Mouse (Mus musculus): ENCODE data around the gene Rnf182. TPM values are rescaled to one million over a fixed set of nuclear protein-coding genes. Genes with fewer than 3 reads are reported as not detected.

The Rnf182 gene
- polyA plus RNA-seq, 1 experiment: 1.6 TPM

GRCm38 (mm10) chr13:43704533-43705116 is 89.1 kb downstream of the Rnf182 start:
- no peak overlapping the region for H3K4me3 ChIP-seq (ENCODE audit: low read depth, low read length)
- no peaks in the 10 kb centered on the region for H3K36me3 ChIP-seq (ENCODE audit: control insufficient read depth, insufficient read depth, low read length, poor library complexity, severe bottlenecking)
- no peaks in the 10 kb centered on the region for H3K4me1 ChIP-seq (ENCODE audit: control insufficient read depth, insufficient read depth, low read length)
- H3K27ac ChIP-seq (ENCODE audit: insufficient read depth, low read length): no peak overlapping the region
- H3K9me3 ChIP-seq (replicated peaks; ENCODE audit: control insufficient read depth, insufficient read depth, low read length, poor library complexity, severe bottlenecking): no peaks in the 10 kb centered on the region
- no peaks in the 10 kb centered on the region; the same call in 1 of the 2 replicates for H3K27me3 ChIP-seq (ENCODE audit: control insufficient read depth, insufficient read depth, low read length, poor library complexity, severe bottlenecking)
- H3K9ac ChIP-seq (ENCODE audit: low read depth, poor library complexity, severe bottlenecking): no peak overlapping the region
- no peak for TF ChIP-seq EP300 (IDR thresholded peaks at IDR 0.05; ENCODE audit: insufficient read depth, low read depth, low read length)
- no peak for TF ChIP-seq POLR2A (IDR thresholded peaks at IDR 0.05; ENCODE audit: insufficient read depth, low read length)

GRCm38 (mm10) chr13:43706387-43706786 is 90.9 kb downstream of the Rnf182 start:
- TF ChIP-seq POLR2A (IDR thresholded peaks at IDR 0.05; ENCODE audit: insufficient read depth, low read length) (no peak), EP300 (IDR thresholded peaks at IDR 0.05; ENCODE audit: insufficient read depth, low read depth, low read length) (no peak), CTCF (IDR thresholded peaks at IDR 0.05; ENCODE audit: low read depth, low read length) (no peak)
- H3K27ac ChIP-seq (ENCODE audit: insufficient read depth, low read length): no peak overlapping the region
- H3K27me3 ChIP-seq (ENCODE audit: control insufficient read depth, insufficient read depth, low read length, poor library complexity, severe bottlenecking): no peaks in the 10 kb centered on the region
- no peaks in the 10 kb centered on the region for H3K4me1 ChIP-seq (ENCODE audit: control insufficient read depth, insufficient read depth, low read length)
- H3K9me3 ChIP-seq (replicated peaks; ENCODE audit: control insufficient read depth, insufficient read depth, low read length, poor library complexity, severe bottlenecking): no peaks in the 10 kb centered on the region
- H3K4me3 ChIP-seq (ENCODE audit: low read depth, low read length): no peak overlapping the region
- no peaks in the 10 kb centered on the region for H3K36me3 ChIP-seq (ENCODE audit: control insufficient read depth, insufficient read depth, low read length, poor library complexity, severe bottlenecking)
- no peak overlapping the region for H3K9ac ChIP-seq (ENCODE audit: low read depth, poor library complexity, severe bottlenecking)

- TF ChIP-seq CTCF (IDR thresholded peaks at IDR 0.05; ENCODE audit: low read depth, low read length) (no peak), POLR2A (IDR thresholded peaks at IDR 0.05; ENCODE audit: insufficient read depth, low read length) (no peak), EP300 (IDR thresholded peaks at IDR 0.05; ENCODE audit: insufficient read depth, low read depth, low read length) (no peak)
- no peak overlapping the region for H3K27ac ChIP-seq (ENCODE audit: insufficient read depth, low read length)
- no peaks in the 10 kb centered on the region for H3K9me3 ChIP-seq (replicated peaks; ENCODE audit: control insufficient read depth, insufficient read depth, low read length, poor library complexity, severe bottlenecking)
- no peak overlapping the region for H3K9ac ChIP-seq (ENCODE audit: low read depth, poor library complexity, severe bottlenecking)
- no peaks in the 10 kb centered on the region for H3K36me3 ChIP-seq (ENCODE audit: control insufficient read depth, insufficient read depth, low read length, poor library complexity, severe bottlenecking)
- no peak overlapping the region for H3K4me3 ChIP-seq (ENCODE audit: low read depth, low read length)
- H3K4me1 ChIP-seq (ENCODE audit: control insufficient read depth, insufficient read depth, low read length): no peaks in the 10 kb centered on the region
- no peaks in the 10 kb centered on the region for H3K27me3 ChIP-seq (ENCODE audit: control insufficient read depth, insufficient read depth, low read length, poor library complexity, severe bottlenecking)
Measured at GRCm38 (mm10) chr13:43709529-43709928, 94.0 kb downstream of the Rnf182 start.

- H3K36me3 ChIP-seq (ENCODE audit: control insufficient read depth, insufficient read depth, low read length, poor library complexity, severe bottlenecking): no peaks in the 10 kb centered on the region
- TF ChIP-seq POLR2A (IDR thresholded peaks at IDR 0.05; ENCODE audit: insufficient read depth, low read length): no peak
- TF ChIP-seq CTCF (IDR thresholded peaks at IDR 0.05; ENCODE audit: low read depth, low read length): no peak
- no peak for TF ChIP-seq EP300 (IDR thresholded peaks at IDR 0.05; ENCODE audit: insufficient read depth, low read depth, low read length)
Measured at GRCm38 (mm10) chr13:43711708-43712314, 96.3 kb downstream of the Rnf182 start.

GRCm38 (mm10) chr13:43714741-43715140 is 99.2 kb downstream of the Rnf182 start:
- TF ChIP-seq CTCF (IDR thresholded peaks at IDR 0.05; ENCODE audit: low read depth, low read length): no peak
- no peak for TF ChIP-seq EP300 (IDR thresholded peaks at IDR 0.05; ENCODE audit: insufficient read depth, low read depth, low read length)
- no peak for TF ChIP-seq POLR2A (IDR thresholded peaks at IDR 0.05; ENCODE audit: insufficient read depth, low read length)
- Histone ChIP-seq H3K27ac (ENCODE audit: insufficient read depth, low read length) (no peak overlapping the region), H3K27me3 (ENCODE audit: control insufficient read depth, insufficient read depth, low read length, poor library complexity, severe bottlenecking) (no peaks in the 10 kb centered on the region), H3K4me3 (ENCODE audit: low read depth, low read length) (no peak overlapping the region), H3K9me3 (replicated peaks; ENCODE audit: control insufficient read depth, insufficient read depth, low read length, poor library complexity, severe bottlenecking) (no peaks in the 10 kb centered on the region), H3K9ac (ENCODE audit: low read depth, poor library complexity, severe bottlenecking) (no peak overlapping the region), H3K4me1 (ENCODE audit: control insufficient read depth, insufficient read depth, low read length) (no peaks in the 10 kb centered on the region), H3K36me3 (ENCODE audit: control insufficient read depth, insufficient read depth, low read length, poor library complexity, severe bottlenecking) (no peaks in the 10 kb centered on the region)

More at GRCm38 (mm10) chr13:43711708-43712314, 96.3 kb downstream of the Rnf182 start:
- H3K4me1 ChIP-seq (ENCODE audit: control insufficient read depth, insufficient read depth, low read length): no peaks in the 10 kb centered on the region
- H3K9ac ChIP-seq (ENCODE audit: low read depth, poor library complexity, severe bottlenecking): no peak overlapping the region
- H3K4me3 ChIP-seq (ENCODE audit: low read depth, low read length): no peak overlapping the region
- no peaks in the 10 kb centered on the region for H3K27me3 ChIP-seq (ENCODE audit: control insufficient read depth, insufficient read depth, low read length, poor library complexity, severe bottlenecking)
- no peaks in the 10 kb centered on the region for H3K9me3 ChIP-seq (replicated peaks; ENCODE audit: control insufficient read depth, insufficient read depth, low read length, poor library complexity, severe bottlenecking)
- no peak overlapping the region for H3K27ac ChIP-seq (ENCODE audit: insufficient read depth, low read length)

GRCm38 (mm10) chr13:43715466-43715865 is 100.0 kb downstream of the Rnf182 start:
- no peaks in the 10 kb centered on the region for H3K4me1 ChIP-seq (ENCODE audit: control insufficient read depth, insufficient read depth, low read length)
- no peak overlapping the region for H3K9ac ChIP-seq (ENCODE audit: low read depth, poor library complexity, severe bottlenecking)
- H3K27me3 ChIP-seq (ENCODE audit: control insufficient read depth, insufficient read depth, low read length, poor library complexity, severe bottlenecking): no peaks in the 10 kb centered on the region
- H3K36me3 ChIP-seq (ENCODE audit: control insufficient read depth, insufficient read depth, low read length, poor library complexity, severe bottlenecking): no peaks in the 10 kb centered on the region
- no peaks in the 10 kb centered on the region for H3K9me3 ChIP-seq (replicated peaks; ENCODE audit: control insufficient read depth, insufficient read depth, low read length, poor library complexity, severe bottlenecking)
- no peak overlapping the region for H3K4me3 ChIP-seq (ENCODE audit: low read depth, low read length)
- TF ChIP-seq POLR2A (IDR thresholded peaks at IDR 0.05; ENCODE audit: insufficient read depth, low read length) (no peak), EP300 (IDR thresholded peaks at IDR 0.05; ENCODE audit: insufficient read depth, low read depth, low read length) (no peak), CTCF (IDR thresholded peaks at IDR 0.05; ENCODE audit: low read depth, low read length) (no peak)
- H3K27ac ChIP-seq (ENCODE audit: insufficient read depth, low read length): no peak overlapping the region
